Mouse (Mus musculus) ES-Bruce4 (cell line): ENCODE measurements around the gene Adamts12. TPM values are rescaled to one million over a fixed set of nuclear protein-coding genes. Genes with fewer than 3 reads are reported as not detected.

Source experiments
- H3K27ac ChIP-seq: 2 replicates; pipeline ENCODE4 v1.5.1; 2012; ENCODE audit warnings: low read length, inconsistent platforms; ENCODE audit not compliant: insufficient read depth
- H3K27me3 ChIP-seq: 2 replicates; pipeline ENCODE4 v1.6.1; 2012; ENCODE audit warnings: mild to moderate bottlenecking, low read length, inconsistent platforms; ENCODE audit not compliant: control insufficient read depth, poor library complexity, insufficient read depth, severe bottlenecking
- H3K36me3 ChIP-seq: 2 replicates; pipeline ENCODE4 v1.6.1; 2012; ENCODE audit warnings: inconsistent platforms, mild to moderate bottlenecking, low read length, moderate library complexity; ENCODE audit not compliant: control insufficient read depth, poor library complexity, insufficient read depth, severe bottlenecking
- H3K4me1 ChIP-seq: one replicate; pipeline ENCODE4 v1.8.1; 2011; ENCODE audit warnings: low read length; ENCODE audit not compliant: control insufficient read depth, insufficient read depth
- H3K4me3 ChIP-seq: 2 replicates; pipeline ENCODE4 v1.5.1; 2011; ENCODE audit warnings: low read depth, mild to moderate bottlenecking, low read length
- H3K9ac ChIP-seq: 2 replicates; pipeline ENCODE4 v1.6.1; 2012; ENCODE audit warnings: low read depth, mild to moderate bottlenecking, inconsistent platforms; ENCODE audit not compliant: poor library complexity, severe bottlenecking
- H3K9me3 ChIP-seq: replicated peaks from 2 replicates; pipeline ENCODE4 v1.6.1; 2012; ENCODE audit warnings: mild to moderate bottlenecking, low read length, inconsistent platforms; ENCODE audit not compliant: control insufficient read depth, poor library complexity, insufficient read depth, severe bottlenecking
- CTCF ChIP-seq: IDR thresholded peaks from one replicate; pipeline ENCODE4 v1.8.1; 2011; ENCODE audit warnings: low read depth, low read length
- EP300 ChIP-seq: IDR thresholded peaks from 2 replicates; pipeline ENCODE4 v1.6.1; 2011; ENCODE audit warnings: low read depth, low read length; ENCODE audit not compliant: insufficient read depth
- POLR2A ChIP-seq: IDR thresholded peaks from one replicate; pipeline ENCODE4 v1.8.1; 2011; ENCODE audit warnings: low read length; ENCODE audit not compliant: insufficient read depth
- polyA plus RNA-seq: library from polyadenylated mRNA; stranded (reverse); fragments of >200 nt; gene quantifications from 2 replicates; pipeline ENCODE4 v1.2.4, GENCODE M21; 2011; ENCODE audit warnings: low read depth; ENCODE audit not compliant: missing spikeins, insufficient read depth, insufficient read length

The Adamts12 gene
- polyA plus RNA-seq, 1 experiment, result 1.0 TPM

DNA sequence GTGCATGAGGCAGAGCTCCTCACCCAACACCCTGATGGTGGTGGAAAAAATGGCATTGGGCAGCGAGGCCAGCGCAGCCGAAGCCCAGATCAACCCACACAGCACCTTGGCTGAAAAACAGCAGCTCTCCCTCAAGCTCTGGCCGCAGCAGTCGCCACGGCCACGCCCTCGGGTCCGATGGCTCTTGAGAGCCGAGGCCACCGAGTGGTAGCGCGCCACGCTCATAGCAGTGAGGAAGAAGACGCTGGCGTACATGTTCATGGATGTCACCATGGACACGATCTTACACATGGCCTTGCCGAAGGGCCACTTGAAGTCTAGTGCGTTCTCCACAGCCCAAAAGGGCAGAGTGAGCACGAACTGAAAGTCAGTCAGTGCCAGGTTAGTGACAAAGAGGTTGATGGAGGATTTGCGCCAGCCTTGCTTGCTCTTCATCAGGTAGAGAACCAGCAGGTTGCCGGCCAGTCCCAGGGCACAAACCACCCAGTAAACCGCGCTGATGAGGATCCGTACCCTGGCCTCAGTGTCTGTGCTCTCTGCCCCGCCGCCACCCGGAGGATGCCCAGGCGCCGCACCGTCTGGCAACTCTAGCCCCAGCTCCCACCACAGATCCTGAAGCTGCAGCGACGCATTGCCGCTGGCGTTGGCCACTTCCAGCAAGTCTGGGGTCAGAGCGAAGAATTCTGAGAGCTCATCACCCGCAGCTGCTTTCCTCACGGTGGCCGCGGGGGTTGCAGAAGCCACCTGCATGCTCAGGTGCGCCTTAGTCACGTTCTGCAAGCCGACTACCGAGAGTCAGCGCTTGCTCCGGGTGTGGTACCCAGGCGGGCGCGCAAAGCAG is 27.8 kb upstream of the Adamts12 start:
- H3K4me3 ChIP-seq, result peak overlapping the region; percentile 49
- H3K9me3 ChIP-seq, result no peaks in the 10 kb centered on the region
- H3K4me1 ChIP-seq, result no peaks in the 10 kb centered on the region
- peaks cover 11% of the 10 kb centered on the region; the same call in 1 of the 2 replicates for H3K27me3 ChIP-seq
- TF ChIP-seq EP300 (no peak), CTCF (no peak), POLR2A (no peak)
- no peak overlapping the region for H3K27ac ChIP-seq
- no peaks in the 10 kb centered on the region for H3K36me3 ChIP-seq
- no peak overlapping the region for H3K9ac ChIP-seq

DNA sequence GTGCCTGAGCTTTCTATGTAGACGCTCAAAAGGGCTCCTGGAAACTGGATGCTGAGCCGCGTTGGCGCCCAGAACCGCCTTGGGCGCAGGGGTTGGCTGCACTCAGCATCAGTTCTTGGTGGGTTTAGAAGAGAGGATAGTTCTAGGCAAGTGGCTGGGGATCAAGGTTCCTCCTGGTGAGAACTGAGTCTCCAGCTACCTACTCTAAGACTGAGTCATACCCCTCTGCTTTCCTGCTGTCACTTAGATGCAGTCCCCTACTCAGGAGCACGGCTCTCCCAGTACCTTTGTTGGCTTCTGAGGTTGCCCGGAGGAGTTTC is 27.3 kb upstream of the Adamts12 start:
- peak overlapping the region; percentile 49 for H3K4me3 ChIP-seq
- H3K36me3 ChIP-seq, result no peaks in the 10 kb centered on the region
- no peaks in the 10 kb centered on the region for H3K9me3 ChIP-seq
- TF ChIP-seq CTCF (no peak), EP300 (no peak), POLR2A (no peak)
- no peak overlapping the region for H3K9ac ChIP-seq
- H3K27ac ChIP-seq, result no peak overlapping the region
- no peaks in the 10 kb centered on the region for H3K4me1 ChIP-seq
- H3K27me3 ChIP-seq, result peaks cover 11% of the 10 kb centered on the region; the same call in 1 of the 2 replicates

DNA sequence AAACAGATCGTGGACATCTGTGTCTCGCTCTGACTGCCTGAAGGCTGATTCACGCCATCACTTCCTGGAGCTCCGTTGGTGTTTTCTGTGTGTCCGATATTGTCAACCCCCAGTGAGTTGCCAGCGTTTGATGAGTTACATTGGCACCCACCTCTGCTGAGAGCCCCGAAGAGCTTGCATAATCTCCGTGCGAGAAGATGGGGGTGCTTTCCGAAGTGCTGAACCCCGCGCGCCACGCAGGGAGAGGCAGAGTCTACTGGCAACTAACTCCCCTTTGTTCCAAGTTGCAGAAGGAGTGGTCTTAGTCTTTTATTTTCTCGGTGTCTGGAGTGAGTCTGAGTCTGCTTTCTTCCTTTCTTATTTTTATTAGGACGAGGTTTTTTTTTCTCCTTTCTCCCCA is 26.9 kb upstream of the Adamts12 start, which contains the start of gene Rxfp3:
Gene Rxfp3 (minus strand): TSS at position 281 of the 400 bp plus-strand sequence.
- H3K27me3 ChIP-seq, result peaks cover 11% of the 10 kb centered on the region; the same call in 1 of the 2 replicates
- no peaks in the 10 kb centered on the region for H3K9me3 ChIP-seq
- H3K4me1 ChIP-seq, result no peaks in the 10 kb centered on the region
- no peak within 1 kb of the TSS for H3K9ac ChIP-seq
- H3K36me3 ChIP-seq, result no peaks in the 10 kb centered on the region
- TF ChIP-seq CTCF, result no peak
- no peak for TF ChIP-seq EP300
- TF ChIP-seq POLR2A, result no peak
- peak within 1 kb of the TSS; percentile 49 for H3K4me3 ChIP-seq
- H3K27ac ChIP-seq, result no peak within 1 kb of the TSS

DNA sequence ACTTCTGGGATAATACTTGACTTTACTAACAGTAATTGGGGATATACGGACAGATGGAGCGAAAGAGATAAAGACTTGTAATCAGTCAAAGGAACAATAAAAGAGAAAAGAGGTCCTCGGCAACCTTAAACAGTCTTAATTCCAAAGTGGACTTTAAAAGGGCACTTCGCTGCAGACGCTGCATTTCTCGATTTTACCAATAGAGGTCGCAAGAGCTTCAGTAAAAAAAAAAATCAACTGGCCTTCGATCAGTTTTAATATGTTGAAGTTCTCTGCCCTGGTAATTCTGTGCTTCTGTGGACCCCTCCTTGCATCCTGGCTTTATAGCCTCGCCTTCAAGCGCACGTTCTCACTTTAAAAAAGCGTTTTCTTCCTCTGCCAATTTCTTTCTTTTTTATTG is 26.1 kb upstream of the Adamts12 start:
- H3K9ac ChIP-seq, result no peak overlapping the region
- no peak overlapping the region for H3K4me3 ChIP-seq
- H3K27me3 ChIP-seq, result peaks cover 11% of the 10 kb centered on the region; the same call in 1 of the 2 replicates
- no peaks in the 10 kb centered on the region for H3K9me3 ChIP-seq
- H3K36me3 ChIP-seq, result no peaks in the 10 kb centered on the region
- H3K27ac ChIP-seq, result no peak overlapping the region
- no peaks in the 10 kb centered on the region for H3K4me1 ChIP-seq
- TF ChIP-seq POLR2A (no peak), EP300 (no peak), CTCF (peak; percentile 5)

DNA sequence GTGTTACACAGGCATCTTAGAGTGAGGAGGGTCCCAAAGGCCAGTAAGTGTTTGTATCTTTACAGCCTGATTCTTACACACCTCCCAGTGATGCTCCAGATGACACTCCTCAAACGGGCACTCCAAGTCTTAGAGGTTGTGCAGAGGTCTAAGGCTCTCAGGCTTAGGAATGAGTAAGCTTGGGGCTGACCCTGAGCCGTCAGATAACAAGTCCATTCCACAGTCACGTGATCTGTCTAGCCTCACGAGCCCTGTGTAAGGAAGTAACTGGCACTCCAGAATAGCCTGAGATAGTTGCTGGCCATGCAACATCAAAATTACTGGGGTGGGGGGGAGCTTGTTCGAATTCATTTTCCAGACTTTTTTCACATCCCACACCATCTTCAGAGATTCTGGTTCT is 24.5 kb upstream of the Adamts12 start:
- no peak for TF ChIP-seq EP300
- TF ChIP-seq POLR2A, result no peak
- H3K9me3 ChIP-seq, result no peaks in the 10 kb centered on the region
- no peaks in the 10 kb centered on the region for H3K36me3 ChIP-seq
- no peaks in the 10 kb centered on the region for H3K4me1 ChIP-seq
- H3K9ac ChIP-seq, result no peak overlapping the region
- peaks cover 6% of the 10 kb centered on the region; the same call in 1 of the 2 replicates for H3K27me3 ChIP-seq
- no peak overlapping the region for H3K4me3 ChIP-seq
- no peak overlapping the region for H3K27ac ChIP-seq

DNA sequence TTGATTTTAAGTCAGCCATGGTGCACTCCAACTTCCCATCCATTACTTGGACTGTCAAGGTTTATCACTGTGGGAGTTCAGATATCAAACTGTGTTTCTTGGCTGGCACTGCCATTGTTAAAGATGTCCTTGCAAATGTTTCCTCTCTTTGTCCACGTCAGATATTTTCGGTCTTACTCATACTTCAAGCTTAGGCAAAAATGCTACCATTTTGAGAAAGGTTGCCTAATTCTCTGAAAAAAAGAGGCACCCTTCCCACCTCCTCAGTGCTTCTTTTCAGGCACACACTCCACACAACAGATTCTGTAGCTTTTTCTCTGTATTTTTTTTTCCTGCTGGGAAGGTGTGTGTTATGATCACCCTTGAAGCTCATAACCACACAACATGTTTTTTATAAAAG is 23.4 kb upstream of the Adamts12 start:
- Histone ChIP-seq H3K9ac (no peak overlapping the region), H3K4me1 (no peaks in the 10 kb centered on the region), H3K9me3 (no peaks in the 10 kb centered on the region), H3K36me3 (no peaks in the 10 kb centered on the region), H3K27me3 (peaks cover 2% of the 10 kb centered on the region; the same call in 1 of the 2 replicates), H3K4me3 (no peak overlapping the region), H3K27ac (no peak overlapping the region)
- TF ChIP-seq EP300 (no peak), CTCF (no peak), POLR2A (no peak)
